In the genomic region with DNA sequence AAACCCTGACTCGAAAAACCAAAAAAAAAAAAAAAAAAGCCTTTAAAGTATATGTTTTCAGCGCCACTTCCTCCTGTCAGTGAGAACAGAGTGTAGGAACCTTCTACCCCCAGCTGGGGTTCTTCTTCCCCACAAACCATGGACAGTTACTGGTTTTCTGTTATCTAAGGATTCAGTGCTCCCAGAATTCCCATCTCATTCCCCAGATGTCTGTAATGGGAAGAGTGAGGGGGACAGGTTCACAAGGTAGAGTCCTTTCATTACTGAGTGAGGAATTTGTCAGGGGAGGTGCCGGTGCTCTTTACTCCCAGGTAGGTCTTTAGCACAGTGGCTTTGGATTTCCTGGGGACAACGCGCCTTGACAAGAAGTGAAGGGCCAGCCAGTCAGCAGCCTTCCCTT, we compare ENCODE assay signal across 25 mouse cellular contexts.
"Had no signal": no experiment of that assay in that cellular context is flagged by ENCODE, and none has a peak within 500 bp of the region (broad histone marks: within the 10 kb centered on the region; RNA-seq: fewer than 3 reads in every experiment).

No protein-coding gene starts in this region.

- H3K36me3 ChIP-seq: heart, embryonic 10.5 days; heart, embryonic 12.5 days; hindbrain, embryonic 10.5 days; hindbrain, embryonic 12.5 days; intestine, embryonic 15.5 days; limb, embryonic 10.5 days; limb, embryonic 12.5 days had no signal

- H3K9ac ChIP-seq: heart, embryonic 12.5 days; hindbrain, embryonic 12.5 days; hindbrain, embryonic 14.5 days; intestine, embryonic 15.5 days; limb, embryonic 12.5 days had no signal

- H3K9me3 ChIP-seq: heart, embryonic 10.5 days; heart, embryonic 12.5 days; hindbrain, embryonic 10.5 days; hindbrain, embryonic 12.5 days; intestine, embryonic 15.5 days; limb, embryonic 10.5 days; limb, embryonic 12.5 days had no signal

- H3K4me2 ChIP-seq: heart, embryonic 12.5 days; hindbrain, embryonic 12.5 days; hindbrain, embryonic 14.5 days; intestine, embryonic 15.5 days; limb, embryonic 12.5 days had no signal

- ATAC-seq: hindbrain, embryonic 16.5 days; inflammation-experienced regulatory T-cells, adult 6 months; intestine, embryonic 15.5 days; intestine, postnatal 0 days had no signal

- H3K4me3 ChIP-seq: gastrocnemius, adult 2 months; heart, embryonic 10.5 days; heart, embryonic 12.5 days; hindbrain, embryonic 10.5 days; hindbrain, embryonic 12.5 days; intestine, embryonic 15.5 days; layer of hippocampus, adult 2 months; left cerebral cortex, adult 2 months; limb, embryonic 10.5 days; limb, embryonic 12.5 days had no signal

- H3K27me3 ChIP-seq: heart, embryonic 12.5 days; hindbrain, embryonic 12.5 days; intestine, embryonic 15.5 days; limb, embryonic 12.5 days had no signal

- DNase-seq: gastrocnemius, adult 2 months; gastrocnemius, postnatal 10 days; gastrocnemius, postnatal 25 days; heart, adult 18-20 months; heart, postnatal 10 days; heart, postnatal 4 days; kidney, adult 18-20 months; kidney, adult 8-10 months; kidney, postnatal 10 days; kidney, postnatal 25 days; kidney, postnatal 4 days; liver had no signal

- H3K27ac ChIP-seq: gastrocnemius, adult 2 months; heart, embryonic 10.5 days; hindbrain, embryonic 10.5 days; hindbrain, embryonic 12.5 days; hindbrain, embryonic 14.5 days; intestine, embryonic 15.5 days; layer of hippocampus, adult 2 months; left cerebral cortex, adult 2 months; limb, embryonic 10.5 days; limb, embryonic 12.5 days had no signal
